Mouse (Mus musculus) forebrain, embryonic 11.5 days (tissue): ENCODE data around the gene Gm597. TPM values are rescaled to one million over a fixed set of nuclear protein-coding genes. Genes with fewer than 3 reads are reported as not detected.

Source experiments
- ATAC-seq: fragments of 200-750 bp; cut with Nextera tagmentation; replicated peaks from 2 replicates; pipeline ENCODE4 v1.8.0; 2017; ENCODE audit warnings: moderate TSS enrichment; ENCODE audit not compliant: low FRiP score
- DNase-seq: peaks from one replicate; pipeline ENCODE4 v3.0.0-alpha.2; 2017; ENCODE audit warnings: low spot score
- H3K27ac ChIP-seq: fragments of 300-500 bp; sonication (generic); 2 replicates; pipeline ENCODE4 v1.5.1; 2014; ENCODE audit warnings: low read depth, low read length
- H3K27me3 ChIP-seq: fragments of 300-500 bp; sonication (generic); 2 replicates; pipeline ENCODE4 v1.6.1; 2014; ENCODE audit warnings: mild to moderate bottlenecking, low read length, mixed read lengths; ENCODE audit not compliant: control insufficient read depth, insufficient read depth
- H3K36me3 ChIP-seq: fragments of 300-500 bp; sonication (generic); 2 replicates; pipeline ENCODE4 v1.6.1; 2014; ENCODE audit warnings: mild to moderate bottlenecking, low read length, moderate library complexity, mixed read lengths; ENCODE audit not compliant: control insufficient read depth, insufficient read depth
- H3K4me1 ChIP-seq: fragments of 300-500 bp; sonication (generic); replicated peaks from 2 replicates; pipeline ENCODE4 v1.6.1; 2014; ENCODE audit warnings: low read length, mixed read lengths; ENCODE audit not compliant: control insufficient read depth, insufficient read depth
- H3K4me2 ChIP-seq: fragments of 300-500 bp; sonication (generic); 2 replicates; pipeline ENCODE4 v1.6.1; 2014; ENCODE audit warnings: low read depth, mild to moderate bottlenecking, low read length, moderate library complexity, mixed read lengths; ENCODE audit not compliant: severe bottlenecking
- H3K4me3 ChIP-seq: fragments of 300-500 bp; sonication (generic); 2 replicates; pipeline ENCODE4 v1.5.1; 2014; ENCODE audit warnings: low read depth, low read length
- H3K9ac ChIP-seq: fragments of 300-500 bp; sonication (generic); 2 replicates; pipeline ENCODE4 v1.6.1; 2014; ENCODE audit warnings: low read length
- H3K9me3 ChIP-seq: fragments of 300-500 bp; sonication (generic); 2 replicates; pipeline ENCODE4 v1.6.1; 2016; ENCODE audit warnings: low read length, mixed read lengths; ENCODE audit not compliant: control insufficient read depth
- WGBS: fragments of 180-500 bp; shearing (Covaris S2); extraction: QIAGEN DNeasy Blood & Tissue Kit; methylation state at CpG from one replicate; pipeline ENCODE4 v1.1.7; 2014; 5-methylcytosine and 5-hydroxymethylcytosine counted together
- polyA plus RNA-seq: library from polyadenylated mRNA; unstranded; fragments of >200 nt; fragmentation: Nextera tagmentation; extraction: Ambion mirVana; gene quantifications from 2 replicates; pipeline ENCODE4 v1.2.1, GENCODE M21; 2014

The Gm597 gene
- not detected in 2 replicates for polyA plus RNA-seq

DNA sequence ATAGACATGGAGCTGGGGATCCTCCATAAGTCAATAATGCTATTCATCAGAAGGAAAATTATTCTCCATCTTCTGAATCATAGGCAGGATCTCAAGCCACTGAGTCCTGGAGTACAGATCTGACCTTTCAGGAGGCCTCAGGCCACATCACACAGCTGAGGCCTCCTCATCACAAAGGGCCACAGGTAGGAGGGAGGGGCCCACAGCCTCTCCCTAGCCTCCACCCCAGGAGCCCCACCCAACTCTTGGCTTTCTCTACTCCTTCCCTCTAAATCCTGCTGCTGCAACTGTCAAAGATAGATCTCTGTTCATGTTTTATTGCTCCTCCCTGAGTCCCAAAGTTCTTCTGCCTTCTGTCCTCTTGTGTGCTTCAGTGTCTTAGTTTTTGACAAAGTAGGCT, at the start of gene Gm597:
Gm597 (minus strand) TSS at position 101 of the 400 bp plus-strand sequence.
- no peak within 1 kb of the TSS for H3K9ac ChIP-seq
- H3K27ac ChIP-seq = no peak within 1 kb of the TSS
- no peaks in the 10 kb centered on the region for H3K9me3 ChIP-seq
- H3K4me2 ChIP-seq = no peak within 1 kb of the TSS
- H3K27me3 ChIP-seq = no peaks in the 10 kb centered on the region
- H3K4me1 ChIP-seq = no peaks in the 10 kb centered on the region
- no peak within 1 kb of the TSS for H3K4me3 ChIP-seq
- ATAC-seq (no peak), DNase-seq (no peak)
- H3K36me3 ChIP-seq = no peaks in the 10 kb centered on the region

DNA sequence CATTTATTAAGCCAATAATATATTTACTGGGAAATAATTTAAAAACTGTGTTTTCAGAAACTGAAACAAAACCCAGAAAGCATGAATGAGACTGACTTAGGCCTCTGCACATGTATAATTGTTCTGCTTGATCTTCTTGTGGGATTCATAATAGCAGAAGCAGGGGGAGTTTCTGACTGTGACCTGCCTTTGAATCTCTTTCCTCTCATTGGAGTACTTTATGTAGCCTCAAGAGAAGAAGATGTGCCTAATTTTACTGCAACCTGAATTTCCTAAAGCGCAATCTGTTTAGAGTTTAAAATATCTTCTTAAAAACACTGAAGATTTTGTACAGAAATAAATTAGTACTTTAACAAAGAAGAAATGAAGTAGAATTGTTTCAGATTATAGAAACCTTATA, 27.6 kb upstream of the Gm597 start:
- no peak overlapping the region for H3K27ac ChIP-seq

DNA sequence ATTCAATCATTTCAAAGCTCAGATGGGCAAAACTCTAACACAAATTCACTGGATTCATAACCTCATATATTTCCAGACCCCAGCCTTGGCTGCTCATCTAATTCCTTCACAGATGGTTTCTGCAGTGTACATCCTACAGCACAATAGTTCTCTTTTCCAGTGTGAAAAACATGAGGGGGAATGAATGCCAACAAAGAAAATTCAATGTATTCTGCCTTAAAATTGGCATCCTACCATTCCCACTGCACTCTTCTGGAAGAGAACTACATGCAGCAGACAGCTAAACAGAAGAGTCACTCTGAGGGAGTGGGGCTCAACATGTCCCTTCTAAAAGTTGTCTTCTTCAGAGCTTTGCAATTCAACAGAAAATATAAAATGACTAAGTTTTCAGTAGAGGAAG, 26.6 kb upstream of the Gm597 start:
- H3K9me3 ChIP-seq = no peaks in the 10 kb centered on the region
- H3K4me2 ChIP-seq = no peak overlapping the region
- ATAC-seq (no peak), DNase-seq (no peak)
- no peaks in the 10 kb centered on the region for H3K27me3 ChIP-seq
- no peak overlapping the region for H3K4me3 ChIP-seq
- H3K4me1 ChIP-seq = no peaks in the 10 kb centered on the region
- H3K9ac ChIP-seq = no peak overlapping the region
- no peak overlapping the region for H3K27ac ChIP-seq
- no peaks in the 10 kb centered on the region for H3K36me3 ChIP-seq

More for the DNA sequence above, 27.6 kb upstream of the Gm597 start:
- Histone ChIP-seq H3K36me3 (no peaks in the 10 kb centered on the region), H3K4me3 (no peak overlapping the region), H3K9me3 (no peaks in the 10 kb centered on the region), H3K4me1 (no peaks in the 10 kb centered on the region), H3K27me3 (no peaks in the 10 kb centered on the region), H3K9ac (no peak overlapping the region), H3K4me2 (no peak overlapping the region)
- WGBS = 95% methylated on average over 1 of the region's 1 CpGs
- no peak for ATAC-seq
- DNase-seq = no peak

DNA sequence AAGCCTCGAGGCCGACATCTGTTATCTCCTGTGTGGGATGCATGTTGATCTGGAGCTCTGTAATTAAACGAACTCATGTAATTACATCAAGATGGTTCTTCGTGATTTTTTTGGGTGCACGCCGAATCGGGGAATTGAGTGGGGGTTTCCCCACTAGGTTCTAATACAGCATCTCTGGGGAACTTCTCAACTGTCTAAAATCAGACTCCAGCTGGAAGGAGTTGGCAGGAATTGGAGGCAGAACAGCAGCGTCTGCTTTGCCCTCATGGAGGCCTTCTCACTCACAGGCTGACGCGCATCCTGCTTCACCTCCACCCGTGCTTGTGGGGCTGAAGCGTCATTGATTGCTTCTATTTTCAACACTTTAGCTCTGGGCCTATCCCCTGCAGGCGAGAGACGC, 20.8 kb upstream of the Gm597 start:
- DNase-seq (no peak), ATAC-seq (no peak)
- Histone ChIP-seq H3K27ac (no peak overlapping the region), H3K36me3 (no peaks in the 10 kb centered on the region), H3K4me3 (no peak overlapping the region), H3K4me1 (no peaks in the 10 kb centered on the region), H3K9ac (no peak overlapping the region), H3K4me2 (no peak overlapping the region), H3K9me3 (no peaks in the 10 kb centered on the region), H3K27me3 (no peaks in the 10 kb centered on the region)
- WGBS = 92% methylated on average over 14 of the region's 14 CpGs
